9 mouse cellular contexts compared by ENCODE assay signal in the genomic region with DNA sequence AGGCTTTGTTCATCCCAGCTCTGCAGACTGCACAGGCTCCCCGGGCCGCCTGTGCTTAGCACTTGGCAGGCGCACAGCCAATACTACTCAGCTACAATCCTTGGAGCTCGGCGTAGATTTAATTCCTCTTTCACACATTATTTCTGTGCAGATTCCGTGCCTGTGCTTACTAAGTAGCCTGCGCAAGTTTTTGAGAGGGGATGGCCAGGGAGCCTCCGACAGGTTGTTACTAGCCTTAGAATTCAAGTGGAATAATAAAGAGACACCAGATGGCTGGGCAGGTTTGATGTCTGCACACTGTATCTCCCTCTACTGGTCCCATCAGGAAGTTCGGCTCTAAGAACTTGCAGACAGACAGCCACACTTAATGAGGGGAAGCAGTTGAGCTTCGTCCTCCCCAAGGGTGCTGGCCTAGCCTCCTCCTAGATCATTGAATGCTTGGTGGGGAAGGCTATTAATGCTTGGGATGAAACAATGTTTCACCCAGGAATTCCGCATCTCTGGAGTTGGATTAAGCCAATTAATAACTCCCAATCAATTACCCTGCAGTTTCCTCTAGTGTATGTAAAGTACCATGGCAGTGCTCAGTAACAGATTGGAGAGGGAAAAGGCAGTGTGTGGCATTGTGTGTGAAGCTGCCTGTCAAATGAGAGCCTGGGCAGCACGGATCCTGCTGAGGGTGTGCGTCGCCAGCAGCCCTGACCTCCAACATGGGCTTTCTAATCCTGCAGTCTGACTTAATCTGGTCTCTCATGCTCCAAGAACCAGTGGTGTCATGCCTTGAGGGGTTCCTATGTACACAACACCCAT.
A peak's percentile ranks its signal among the peaks of the same experiment; 100 is the strongest.
DNase-seq lines count a peak whose midpoint lies in the region; ATAC-seq and TF ChIP-seq lines count a peak whose summit lies in the region.
"Had no signal": no experiment of that assay in that cellular context is flagged by ENCODE, and none has a peak within 500 bp of the region (broad histone marks: within the 10 kb centered on the region; RNA-seq: fewer than 3 reads in every experiment).

No protein-coding gene starts in this region.

- TF ChIP-seq CTCF in Patski (IDR thresholded peaks at IDR 0.05): peak; percentile 69
- TF ChIP-seq CTCF in cortical plate, adult 2 months (IDR thresholded peaks at IDR 0.05; ENCODE audit: extremely low read depth, insufficient read depth, low read length): peak; percentile 57

- H3K4me3 ChIP-seq in kidney, embryonic 15.5 days (replicated peaks): no peak overlapping the region
- no peak overlapping the region for H3K4me3 ChIP-seq in cortical plate, adult 2 months (ENCODE audit: insufficient read depth, low read length)
- no peak overlapping the region for H3K4me3 ChIP-seq in hindbrain, embryonic 11.5 days (ENCODE audit: low read depth, low read length)
- H3K4me3 ChIP-seq in neural tube, embryonic 14.5 days (ENCODE audit: low read depth, low read length): no peak overlapping the region
- H3K4me3 ChIP-seq: erythroblast, embryonic 14.5 days had no signal

- H3K9ac ChIP-seq in kidney, embryonic 15.5 days: no peak overlapping the region
- H3K9ac ChIP-seq in hindbrain, embryonic 11.5 days (ENCODE audit: low read depth, low read length): no peak overlapping the region
- no peak overlapping the region for H3K9ac ChIP-seq in neural tube, embryonic 14.5 days (replicated peaks; ENCODE audit: low read depth, low read length)

- H3K27ac ChIP-seq in kidney, embryonic 15.5 days: no peak overlapping the region
- no peak overlapping the region for H3K27ac ChIP-seq in cortical plate, adult 2 months (ENCODE audit: insufficient read depth, low read length)
- no peak overlapping the region for H3K27ac ChIP-seq in hindbrain, embryonic 11.5 days (ENCODE audit: low read depth, low read length)
- H3K27ac ChIP-seq in neural tube, embryonic 14.5 days (ENCODE audit: low read depth, low read length): no peak overlapping the region

- no peak overlapping the region for H3K4me2 ChIP-seq in kidney, embryonic 15.5 days
- H3K4me2 ChIP-seq in hindbrain, embryonic 11.5 days (replicated peaks; ENCODE audit: low read depth, low read length): no peak overlapping the region
- H3K4me2 ChIP-seq in neural tube, embryonic 14.5 days (ENCODE audit: low read depth, low read length): 0 out of 2 replicates have a peak overlapping the region, but pooled peaks have one; percentile 14

- intact Hi-C loops in left cerebral cortex, postnatal 10 days (cut with DNase I): no loop called here

- no peaks in the 10 kb centered on the region for H3K9me3 ChIP-seq in kidney, embryonic 15.5 days (replicated peaks)
- no peaks in the 10 kb centered on the region for H3K9me3 ChIP-seq in hindbrain, embryonic 11.5 days (ENCODE audit: control insufficient read depth, low read length)
- H3K9me3 ChIP-seq in neural tube, embryonic 14.5 days (ENCODE audit: control insufficient read depth, low read length): no peaks in the 10 kb centered on the region

- no peak for ATAC-seq in kidney, embryonic 15.5 days (replicated peaks; ENCODE audit: low FRiP score)
- no peak for ATAC-seq in Patski
- ATAC-seq in hindbrain, embryonic 11.5 days (ENCODE audit: low FRiP score): no peak
- no peak for ATAC-seq in neural tube, embryonic 14.5 days (ENCODE audit: low read depth)

- WGBS in kidney, embryonic 15.5 days: 66% methylated on average over 14 of the region's 14 CpGs
- 68% methylated on average over 14 of the region's 14 CpGs for WGBS in hindbrain, embryonic 11.5 days
- WGBS in neural tube, embryonic 14.5 days: 50% methylated on average over 14 of the region's 14 CpGs

- H3K36me3 ChIP-seq in kidney, embryonic 15.5 days: no peaks in the 10 kb centered on the region
- no peaks in the 10 kb centered on the region for H3K36me3 ChIP-seq in hindbrain, embryonic 11.5 days (ENCODE audit: control insufficient read depth, insufficient read depth, low read length)
- no peaks in the 10 kb centered on the region for H3K36me3 ChIP-seq in neural tube, embryonic 14.5 days (ENCODE audit: control insufficient read depth, insufficient read depth, low read length)

- 0 out of 2 replicates have a peak, but pooled peaks cover 5% of the 10 kb centered on the region for H3K27me3 ChIP-seq in kidney, embryonic 15.5 days
- H3K27me3 ChIP-seq in Patski: no peaks in the 10 kb centered on the region
- no peaks in the 10 kb centered on the region for H3K27me3 ChIP-seq in hindbrain, embryonic 11.5 days (ENCODE audit: control insufficient read depth, insufficient read depth, low read length)
- H3K27me3 ChIP-seq in neural tube, embryonic 14.5 days (ENCODE audit: control insufficient read depth, insufficient read depth, low read length): no peaks in the 10 kb centered on the region

- in situ Hi-C loops in Patski (cut with MboI; ENCODE audit: low pct_unique_long_range_greater_than_20kb): no loop called here

- DNase-seq in kidney, adult 9 months: peak; percentile 30
- no peak for DNase-seq in Patski (ENCODE audit: low read depth, low spot score)
- DNase-seq in hindbrain, embryonic 11.5 days (ENCODE audit: low spot score): peak; percentile 59
- peak; percentile 66 to 77 for DNase-seq in left cerebral cortex, postnatal 10 days (ENCODE audit: extremely low spot score in 1 of 2, low spot score in 2 of 2)
- no peak for DNase-seq in urinary bladder, adult 18-20 months (ENCODE audit: low spot score in 2 of 2)

- no peaks in the 10 kb centered on the region for H3K4me1 ChIP-seq in kidney, embryonic 15.5 days
- H3K4me1 ChIP-seq in cortical plate, adult 2 months (ENCODE audit: control insufficient read depth, insufficient read depth, low read length): peaks cover 10% of the 10 kb centered on the region
- H3K4me1 ChIP-seq in hindbrain, embryonic 11.5 days (replicated peaks; ENCODE audit: control insufficient read depth, insufficient read depth, low read length): no peaks in the 10 kb centered on the region
- H3K4me1 ChIP-seq in neural tube, embryonic 14.5 days (ENCODE audit: control insufficient read depth, insufficient read depth, low read length): peaks cover 8% of the 10 kb centered on the region

- POLR2A ChIA-PET in Patski (lab: Charles Lee): no interaction called here

- CTCF ChIA-PET in Patski (lab: Charles Lee): interaction anchor here (0.6 to 2.9 kb wide), 7 partner anchors 10 to 104 kb away, joined by 3 to 8 read pairs (median 3); partner anchors contain the start of gene Ptpre

- TF ChIP-seq POLR2A in cortical plate, adult 2 months (IDR thresholded peaks at IDR 0.05; ENCODE audit: extremely low read depth, insufficient read depth, low read length): no peak

Comparison
In these comparisons a context has a peak if more than half of its experiments do, and no peak if none do; other contexts are left out.
1. DNase-seq: peak in kidney, adult 9 months (single experiment), hindbrain, embryonic 11.5 days (single experiment) and left cerebral cortex, postnatal 10 days (2 of 2); none in Patski (single experiment) and urinary bladder, adult 18-20 months (0 of 2).